Mouse (Mus musculus): ENCODE data around the gene Rtkn. TPM values are rescaled to one million over a fixed set of nuclear protein-coding genes. Genes with fewer than 3 reads are reported as not detected.

Gene Rtkn
- polyA plus RNA-seq, 1 experiment from 2014 or later = 8.9 TPM

DNA sequence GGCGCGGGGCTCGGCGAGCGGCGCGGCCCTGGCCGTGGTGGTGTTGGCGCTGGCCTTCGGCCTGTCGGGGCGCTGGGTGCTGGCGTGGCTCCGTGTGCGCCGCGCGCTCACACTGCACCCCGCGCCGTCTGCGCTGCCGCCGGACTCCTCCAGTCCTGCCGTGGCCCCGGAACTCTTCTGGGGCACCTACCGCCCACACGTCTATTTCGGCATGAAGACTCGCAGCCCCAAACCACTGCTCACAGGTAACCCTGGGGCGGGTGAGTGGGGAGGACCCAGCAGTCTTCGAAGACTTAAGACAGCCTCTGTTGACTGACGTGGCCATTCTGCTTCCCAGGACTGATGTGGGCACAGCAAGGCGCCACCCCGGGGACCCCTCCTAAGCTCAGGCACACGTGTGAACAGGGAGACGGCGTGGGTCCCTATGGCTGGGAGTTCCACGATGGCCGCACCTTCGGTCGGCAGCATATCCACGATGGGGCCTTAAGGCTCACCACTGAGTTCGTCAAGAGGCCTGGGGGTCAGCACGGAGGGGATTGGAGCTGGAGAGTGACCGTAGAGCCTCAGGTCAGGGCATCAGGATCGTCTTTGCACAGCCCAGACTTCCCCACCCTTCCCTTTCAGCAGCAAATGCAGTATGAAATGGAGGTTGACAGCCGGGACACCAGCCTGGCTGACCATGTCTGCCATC lies 19.4 kb upstream of the Rtkn start:
- Histone ChIP-seq H3K4me3 (replicated peaks; ENCODE audit: low read length) (peak overlapping the region; percentile 75), H3K27ac (peak overlapping the region; percentile 66), H3K36me3 (replicated peaks; ENCODE audit: control insufficient read depth, insufficient read depth) (peaks cover 38% of the 10 kb centered on the region), H3K9ac (peak overlapping the region; percentile 85), H3K4me2 (replicated peaks) (peak overlapping the region; percentile 86), H3K4me1 (replicated peaks; ENCODE audit: control insufficient read depth, insufficient read depth, low read length) (peaks cover 32% of the 10 kb centered on the region), H3K27me3 (ENCODE audit: control insufficient read depth, insufficient read depth, low read length) (no peaks in the 10 kb centered on the region), H3K9me3 (ENCODE audit: control insufficient read depth, low read length) (no peaks in the 10 kb centered on the region)
- ATAC-seq (ENCODE audit: low FRiP score) (peak; percentile 56; the same call in 1 of the 2 replicates), DNase-seq (ENCODE audit: low spot score) (no peak)
- 2% methylated on average over 45 of the region's 48 CpGs for WGBS

DNA sequence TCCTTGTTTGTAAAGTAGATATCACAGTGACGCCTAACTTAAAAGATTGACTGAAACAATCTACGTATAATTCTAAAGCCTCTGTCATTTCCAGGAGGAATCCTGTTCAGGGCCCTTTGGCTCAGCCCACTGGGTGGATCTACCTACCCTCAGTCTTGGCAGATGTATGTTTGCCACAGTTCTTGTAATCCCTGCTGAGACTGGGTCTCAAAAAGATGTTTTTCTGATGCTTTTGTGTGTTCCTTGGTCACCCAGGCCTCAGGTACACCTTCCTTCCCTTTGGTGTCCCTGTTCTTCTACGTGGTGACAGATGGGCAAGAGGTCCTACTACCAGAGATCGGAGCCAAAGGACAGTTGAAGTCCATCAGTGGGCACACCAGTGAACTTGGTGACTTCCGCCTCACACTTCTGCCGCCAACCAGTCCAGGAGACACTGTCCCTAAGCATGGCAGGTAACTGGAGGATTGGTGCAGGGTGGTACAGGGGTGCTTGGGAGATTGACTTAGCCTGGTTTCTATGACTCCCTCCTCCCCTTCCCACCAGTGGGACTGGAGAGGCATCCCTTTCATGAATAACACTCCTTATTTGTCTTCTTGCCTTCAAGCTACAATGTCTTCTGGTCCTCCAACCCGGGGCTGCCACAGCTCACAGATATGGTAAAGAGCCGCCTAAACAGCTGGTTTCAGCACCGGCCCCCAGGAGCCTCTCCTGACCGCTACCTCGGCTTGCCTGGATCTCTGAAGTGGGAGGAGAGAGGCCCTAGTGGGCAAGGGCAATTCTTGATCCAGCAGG lies 18.7 kb upstream of the Rtkn start:
- WGBS = 83% methylated on average over 11 of the region's 11 CpGs
- ATAC-seq (ENCODE audit: low FRiP score) = no peak
- peak overlapping the region; percentile 86 for H3K4me2 ChIP-seq (replicated peaks)

DNA sequence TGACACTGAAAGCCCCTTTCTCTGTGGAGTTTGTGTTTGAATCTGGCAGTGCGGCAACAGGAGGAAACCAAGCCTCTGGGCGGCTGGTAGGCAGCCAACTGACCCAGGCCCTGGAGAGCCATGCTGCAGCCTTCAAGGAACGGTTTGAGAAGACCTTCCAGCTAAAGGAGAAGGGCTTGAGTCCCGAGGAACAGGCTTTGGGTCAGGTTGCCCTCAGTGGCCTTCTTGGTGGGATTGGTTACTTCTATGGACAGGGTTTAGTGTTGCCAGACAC lies 18.2 kb upstream of the Rtkn start:
- Histone ChIP-seq H3K27me3 (ENCODE audit: control insufficient read depth, insufficient read depth, low read length) (no peaks in the 10 kb centered on the region), H3K27ac (no peak overlapping the region), H3K36me3 (replicated peaks; ENCODE audit: control insufficient read depth, insufficient read depth) (peaks cover 32% of the 10 kb centered on the region), H3K4me1 (replicated peaks; ENCODE audit: control insufficient read depth, insufficient read depth, low read length) (peaks cover 33% of the 10 kb centered on the region), H3K4me3 (replicated peaks; ENCODE audit: low read length) (peak overlapping the region; percentile 75; the same call in 1 of the 2 replicates), H3K9ac (peak overlapping the region; percentile 85; the same call in 1 of the 2 replicates), H3K9me3 (ENCODE audit: control insufficient read depth, low read length) (no peaks in the 10 kb centered on the region), H3K4me2 (replicated peaks) (0 out of 2 replicates have a peak overlapping the region, but pooled peaks have one; percentile 86)
- ATAC-seq (ENCODE audit: low FRiP score) (no peak), DNase-seq (ENCODE audit: low spot score) (no peak)
- 89% methylated on average over 4 of the region's 4 CpGs for WGBS

More for the DNA sequence above, 18.7 kb upstream of the Rtkn start:
- no peak for DNase-seq (ENCODE audit: low spot score)
- H3K27me3 ChIP-seq (ENCODE audit: control insufficient read depth, insufficient read depth, low read length) = no peaks in the 10 kb centered on the region
- peak overlapping the region; percentile 75 for H3K4me3 ChIP-seq (replicated peaks; ENCODE audit: low read length)
- H3K27ac ChIP-seq = no peak overlapping the region
- no peaks in the 10 kb centered on the region for H3K9me3 ChIP-seq (ENCODE audit: control insufficient read depth, low read length)
- peak overlapping the region; percentile 85 for H3K9ac ChIP-seq
- peaks cover 32% of the 10 kb centered on the region for H3K4me1 ChIP-seq (replicated peaks; ENCODE audit: control insufficient read depth, insufficient read depth, low read length)
- peaks cover 32% of the 10 kb centered on the region for H3K36me3 ChIP-seq (replicated peaks; ENCODE audit: control insufficient read depth, insufficient read depth)

GRCm38 (mm10) chr6:83117616-83118015 lies 17.6 kb upstream of the Rtkn start:
- no peak overlapping the region for H3K27ac ChIP-seq
- H3K4me3 ChIP-seq (replicated peaks; ENCODE audit: low read length) = no peak overlapping the region
- ATAC-seq (ENCODE audit: low FRiP score) = no peak
- peaks cover 38% of the 10 kb centered on the region for H3K4me1 ChIP-seq (replicated peaks; ENCODE audit: control insufficient read depth, insufficient read depth, low read length)
- no peaks in the 10 kb centered on the region for H3K27me3 ChIP-seq (ENCODE audit: control insufficient read depth, insufficient read depth, low read length)
- no peak overlapping the region for H3K4me2 ChIP-seq (replicated peaks)
- H3K9me3 ChIP-seq (ENCODE audit: control insufficient read depth, low read length) = no peaks in the 10 kb centered on the region
- no peak for DNase-seq (ENCODE audit: low spot score)
- peaks cover 32% of the 10 kb centered on the region for H3K36me3 ChIP-seq (replicated peaks; ENCODE audit: control insufficient read depth, insufficient read depth)
- H3K9ac ChIP-seq = no peak overlapping the region
- WGBS = 92% methylated on average over 13 of the region's 13 CpGs

DNA sequence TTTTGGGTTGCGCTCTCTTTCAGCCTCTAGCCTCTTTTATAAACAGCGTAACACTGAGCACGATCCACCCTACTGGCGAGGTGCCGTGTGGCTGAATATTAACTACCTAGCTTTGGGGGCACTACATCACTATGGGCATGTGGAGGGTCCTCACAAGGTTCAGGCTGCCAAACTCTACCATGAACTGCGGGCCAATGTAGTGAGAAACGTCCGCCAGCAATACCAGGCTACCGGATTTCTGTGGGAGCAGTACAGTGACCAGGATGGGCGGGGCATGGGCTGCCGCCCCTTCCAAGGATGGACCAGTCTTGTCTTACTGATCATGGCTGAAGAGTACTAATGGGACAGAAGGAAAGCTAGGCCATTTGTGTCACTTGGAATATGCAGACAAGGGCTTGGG lies 16.9 kb upstream of the Rtkn start:
- Histone ChIP-seq H3K4me1 (replicated peaks; ENCODE audit: control insufficient read depth, insufficient read depth, low read length) (peaks cover 44% of the 10 kb centered on the region), H3K4me3 (replicated peaks; ENCODE audit: low read length) (no peak overlapping the region), H3K27ac (no peak overlapping the region), H3K36me3 (replicated peaks; ENCODE audit: control insufficient read depth, insufficient read depth) (peaks cover 32% of the 10 kb centered on the region), H3K9me3 (ENCODE audit: control insufficient read depth, low read length) (no peaks in the 10 kb centered on the region), H3K4me2 (replicated peaks) (no peak overlapping the region), H3K9ac (no peak overlapping the region), H3K27me3 (ENCODE audit: control insufficient read depth, insufficient read depth, low read length) (no peaks in the 10 kb centered on the region)
- DNase-seq (ENCODE audit: low spot score) (no peak), ATAC-seq (ENCODE audit: low FRiP score) (no peak)
- WGBS = 85% methylated on average over 11 of the region's 11 CpGs

DNA sequence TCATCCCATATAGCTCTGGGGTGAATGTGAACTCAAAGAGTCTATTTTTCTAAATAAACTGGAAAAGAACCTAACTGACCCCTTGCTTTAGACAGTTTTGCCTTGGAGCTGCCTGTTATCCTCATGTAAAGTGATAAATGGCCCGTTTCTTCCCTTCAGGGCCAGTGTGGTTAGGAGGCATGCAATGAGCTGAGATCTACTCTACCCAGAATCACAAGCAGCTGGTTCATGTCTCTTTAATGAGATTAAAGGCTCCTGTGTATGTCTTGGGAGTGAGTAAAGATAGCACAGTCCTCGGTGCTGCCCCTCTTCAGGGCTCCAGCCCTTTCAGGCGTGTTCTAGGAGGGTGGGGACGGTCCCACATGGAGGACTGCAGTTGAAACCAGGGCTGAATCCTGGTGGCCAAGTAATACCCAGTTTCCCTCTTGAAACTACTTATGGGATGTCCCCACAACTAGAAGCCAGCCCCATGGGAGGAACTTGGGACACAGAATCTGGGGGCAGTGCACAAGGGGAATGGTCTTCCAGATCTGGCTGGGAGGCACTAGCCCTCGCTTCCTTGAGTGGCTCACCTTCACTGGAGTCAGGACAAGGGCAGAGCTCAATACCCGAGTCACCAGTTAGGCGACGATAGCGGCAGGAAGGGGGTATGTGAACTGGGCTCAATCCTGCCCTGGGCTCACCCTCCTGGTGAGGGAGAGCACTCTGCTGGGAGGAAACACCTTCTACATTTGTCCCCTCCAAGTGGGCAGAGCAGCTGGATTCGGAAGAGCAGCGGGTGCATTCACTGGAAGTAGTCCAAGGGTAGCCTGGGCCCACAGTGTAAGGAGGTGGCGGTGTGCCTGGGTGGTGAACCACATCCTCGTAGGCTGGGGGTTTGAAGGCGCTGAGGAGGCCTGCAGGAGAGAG lies 16.2 kb upstream of the Rtkn start:
- ATAC-seq (ENCODE audit: low FRiP score) (no peak), DNase-seq (ENCODE audit: low spot score) (no peak)
- H3K4me2 ChIP-seq (replicated peaks) = peak overlapping the region; percentile 99
- no peak overlapping the region for H3K9ac ChIP-seq
- H3K36me3 ChIP-seq (replicated peaks; ENCODE audit: control insufficient read depth, insufficient read depth) = peaks cover 32% of the 10 kb centered on the region
- peaks cover 51% of the 10 kb centered on the region for H3K4me1 ChIP-seq (replicated peaks; ENCODE audit: control insufficient read depth, insufficient read depth, low read length)
- H3K27me3 ChIP-seq (ENCODE audit: control insufficient read depth, insufficient read depth, low read length) = no peaks in the 10 kb centered on the region
- H3K9me3 ChIP-seq (ENCODE audit: control insufficient read depth, low read length) = no peaks in the 10 kb centered on the region
- H3K27ac ChIP-seq = no peak overlapping the region
- H3K4me3 ChIP-seq (replicated peaks; ENCODE audit: low read length) = peak overlapping the region; percentile 63; the same call in 1 of the 2 replicates
- WGBS = 84% methylated on average over 14 of the region's 14 CpGs

GRCm38 (mm10) chr6:83119734-83120051 lies 15.6 kb upstream of the Rtkn start:
- Histone ChIP-seq H3K36me3 (replicated peaks; ENCODE audit: control insufficient read depth, insufficient read depth) (peaks cover 32% of the 10 kb centered on the region), H3K27me3 (ENCODE audit: control insufficient read depth, insufficient read depth, low read length) (no peaks in the 10 kb centered on the region), H3K4me1 (replicated peaks; ENCODE audit: control insufficient read depth, insufficient read depth, low read length) (peaks cover 54% of the 10 kb centered on the region), H3K9ac (peak overlapping the region; percentile 73), H3K4me3 (replicated peaks; ENCODE audit: low read length) (peak overlapping the region; percentile 63), H3K4me2 (replicated peaks) (peak overlapping the region; percentile 99), H3K27ac (no peak overlapping the region), H3K9me3 (ENCODE audit: control insufficient read depth, low read length) (no peaks in the 10 kb centered on the region)
- ATAC-seq (ENCODE audit: low FRiP score) = no peak
- WGBS = 54% methylated on average over 7 of the region's 7 CpGs
- DNase-seq (ENCODE audit: low spot score) = no peak

GRCm38 (mm10) chr6:83120930-83121862 lies 14.1 kb upstream of the Rtkn start, which contains the start of gene Wbp1:
Gene Wbp1 (minus strand): TSS chr6:83121559.
- Histone ChIP-seq H3K4me2 (replicated peaks) (peak within 1 kb of the TSS; percentile 99), H3K4me1 (replicated peaks; ENCODE audit: control insufficient read depth, insufficient read depth, low read length) (peaks cover 48% of the 10 kb centered on the region), H3K9me3 (ENCODE audit: control insufficient read depth, low read length) (no peaks in the 10 kb centered on the region), H3K9ac (peak within 1 kb of the TSS; percentile 92), H3K4me3 (replicated peaks; ENCODE audit: low read length) (peak within 1 kb of the TSS; percentile 63), H3K27ac (peak within 1 kb of the TSS; percentile 98), H3K36me3 (replicated peaks; ENCODE audit: control insufficient read depth, insufficient read depth) (peaks cover 32% of the 10 kb centered on the region), H3K27me3 (ENCODE audit: control insufficient read depth, insufficient read depth, low read length) (no peaks in the 10 kb centered on the region)
- DNase-seq (ENCODE audit: low spot score) (peak; percentile 95), ATAC-seq (ENCODE audit: low FRiP score) (peak; percentile 96)
- WGBS = under 1% methylated on average over 36 of the region's 38 CpGs
